Mouse (Mus musculus) neural tube, embryonic 11.5 days (tissue): ENCODE results near the gene Rab7b. TPM values are rescaled to one million over a fixed set of nuclear protein-coding genes. Genes with fewer than 3 reads are reported as not detected.

Experiments
- ATAC-seq: fragments of 200-750 bp; cut with Nextera tagmentation; 2 replicates; pipeline ENCODE4 v1.8.0; 2017; ENCODE audit warnings: moderate number of reproducible peaks, mild to moderate bottlenecking, moderate TSS enrichment, moderate library complexity; ENCODE audit not compliant: insufficient read depth, low FRiP score, low TSS enrichment
- DNase-seq: peaks from one replicate; pipeline ENCODE4 v3.0.0-alpha.2; 2015; ENCODE audit warnings: low spot score
- H3K27ac ChIP-seq: fragments of 300-500 bp; sonication (generic); 2 replicates; pipeline ENCODE4 v1.5.1; 2014; ENCODE audit warnings: low read depth, mild to moderate bottlenecking, low read length
- H3K27me3 ChIP-seq: fragments of 300-500 bp; sonication (generic); 2 replicates; pipeline ENCODE4 v1.6.1; 2014; ENCODE audit warnings: mild to moderate bottlenecking, low read length, mixed read lengths; ENCODE audit not compliant: control insufficient read depth, insufficient read depth
- H3K36me3 ChIP-seq: fragments of 300-500 bp; sonication (generic); 2 replicates; pipeline ENCODE4 v1.6.1; 2014; ENCODE audit warnings: mild to moderate bottlenecking, low read length, moderate library complexity, mixed read lengths; ENCODE audit not compliant: control insufficient read depth, insufficient read depth
- H3K4me1 ChIP-seq: fragments of 300-500 bp; sonication (generic); 2 replicates; pipeline ENCODE4 v1.6.1; 2014; ENCODE audit warnings: low read length, mixed read lengths; ENCODE audit not compliant: control insufficient read depth, insufficient read depth
- H3K4me2 ChIP-seq: fragments of 300-500 bp; sonication (generic); 2 replicates; pipeline ENCODE4 v1.6.1; 2014; ENCODE audit warnings: low read depth, mild to moderate bottlenecking, moderate library complexity
- H3K4me3 ChIP-seq: fragments of 300-500 bp; sonication (generic); 2 replicates; pipeline ENCODE4 v1.5.1; 2014; ENCODE audit warnings: low read depth, low read length
- H3K9ac ChIP-seq: fragments of 300-500 bp; sonication (generic); 2 replicates; pipeline ENCODE4 v1.6.1; 2014; ENCODE audit warnings: mild to moderate bottlenecking, low read length
- H3K9me3 ChIP-seq: fragments of 300-500 bp; sonication (generic); 2 replicates; pipeline ENCODE4 v1.6.1; 2016; ENCODE audit warnings: low read length; ENCODE audit not compliant: control insufficient read depth
- WGBS: fragments of 180-500 bp; shearing (Covaris S2); extraction: QIAGEN DNeasy Blood & Tissue Kit; methylation state at CpG from one replicate; pipeline ENCODE4 v1.1.7; 2014; 5-methylcytosine and 5-hydroxymethylcytosine counted together
- polyA plus RNA-seq: library from polyadenylated mRNA; unstranded; fragments of >200 nt; fragmentation: Nextera tagmentation; extraction: Ambion mirVana; gene quantifications from 2 replicates; pipeline ENCODE4 v1.2.1, GENCODE M21; 2014

Gene Rab7b
- polyA plus RNA-seq, 1 experiment from 2014 or later = 0.62 TPM

- ATAC-seq (no peak), DNase-seq (no peak)
- no peak overlapping the region for H3K27ac ChIP-seq
- H3K4me2 ChIP-seq = no peak overlapping the region
- no peak overlapping the region for H3K9ac ChIP-seq
- no peaks in the 10 kb centered on the region for H3K27me3 ChIP-seq
- no peaks in the 10 kb centered on the region for H3K4me1 ChIP-seq
- WGBS = 77% methylated on average over 1 of the region's 1 CpGs
- no peaks in the 10 kb centered on the region for H3K36me3 ChIP-seq
- H3K4me3 ChIP-seq = no peak overlapping the region
- no peaks in the 10 kb centered on the region for H3K9me3 ChIP-seq
Measured at GRCm38 (mm10) chr1:131738760-131739159, 50.3 kb downstream of the Rab7b start.

GRCm38 (mm10) chr1:131739481-131740160, 51.1 kb downstream of the Rab7b start:
- Histone ChIP-seq H3K27ac (no peak overlapping the region), H3K36me3 (no peaks in the 10 kb centered on the region), H3K27me3 (no peaks in the 10 kb centered on the region), H3K4me1 (no peaks in the 10 kb centered on the region), H3K4me3 (no peak overlapping the region), H3K4me2 (no peak overlapping the region), H3K9me3 (no peaks in the 10 kb centered on the region), H3K9ac (no peak overlapping the region)
- 91% methylated on average over 9 of the region's 9 CpGs for WGBS
- DNase-seq (no peak), ATAC-seq (no peak)

GRCm38 (mm10) chr1:131743868-131744464, 55.5 kb downstream of the Rab7b start, which contains the start of gene Slc26a9:
Gene Slc26a9, plus strand, starts transcription at chr1:131744022.
- Histone ChIP-seq H3K4me2 (no peak within 1 kb of the TSS), H3K27me3 (no peaks in the 10 kb centered on the region), H3K9me3 (no peaks in the 10 kb centered on the region), H3K9ac (no peak within 1 kb of the TSS), H3K4me3 (no peak within 1 kb of the TSS), H3K36me3 (no peaks in the 10 kb centered on the region), H3K4me1 (no peaks in the 10 kb centered on the region), H3K27ac (no peak within 1 kb of the TSS)
- ATAC-seq = no peak
- DNase-seq = no peak
- 75% methylated on average over 10 of the region's 10 CpGs for WGBS

GRCm38 (mm10) chr1:131745391-131745790, 56.9 kb downstream of the Rab7b start:
- H3K4me2 ChIP-seq = no peak overlapping the region
- no peaks in the 10 kb centered on the region for H3K36me3 ChIP-seq
- H3K27ac ChIP-seq = no peak overlapping the region
- H3K4me1 ChIP-seq = no peaks in the 10 kb centered on the region
- no peaks in the 10 kb centered on the region for H3K27me3 ChIP-seq
- H3K4me3 ChIP-seq = no peak overlapping the region
- no peak for DNase-seq
- ATAC-seq = no peak
- 68% methylated on average over 5 of the region's 5 CpGs for WGBS
- H3K9ac ChIP-seq = no peak overlapping the region
- no peaks in the 10 kb centered on the region for H3K9me3 ChIP-seq

- Histone ChIP-seq H3K4me1 (no peaks in the 10 kb centered on the region), H3K4me2 (no peak overlapping the region), H3K36me3 (no peaks in the 10 kb centered on the region), H3K9me3 (no peaks in the 10 kb centered on the region), H3K27ac (no peak overlapping the region), H3K4me3 (no peak overlapping the region), H3K9ac (no peak overlapping the region), H3K27me3 (no peaks in the 10 kb centered on the region)
- WGBS = 63% methylated on average over 2 of the region's 2 CpGs
- ATAC-seq (no peak), DNase-seq (no peak)
Measured at GRCm38 (mm10) chr1:131747761-131748160, 59.3 kb downstream of the Rab7b start.

- Histone ChIP-seq H3K4me3 (no peak overlapping the region), H3K4me1 (no peaks in the 10 kb centered on the region), H3K27ac (no peak overlapping the region), H3K9ac (no peak overlapping the region), H3K36me3 (no peaks in the 10 kb centered on the region), H3K4me2 (no peak overlapping the region), H3K27me3 (no peaks in the 10 kb centered on the region), H3K9me3 (no peaks in the 10 kb centered on the region)
- 86% methylated on average over 2 of the region's 2 CpGs for WGBS
- ATAC-seq (no peak), DNase-seq (no peak)
Measured at GRCm38 (mm10) chr1:131748636-131749035, 60.1 kb downstream of the Rab7b start.

GRCm38 (mm10) chr1:131749706-131750545, 61.4 kb downstream of the Rab7b start:
- Histone ChIP-seq H3K9me3 (no peaks in the 10 kb centered on the region), H3K27ac (no peak overlapping the region), H3K36me3 (no peaks in the 10 kb centered on the region), H3K9ac (no peak overlapping the region), H3K4me3 (no peak overlapping the region), H3K4me2 (no peak overlapping the region), H3K27me3 (no peaks in the 10 kb centered on the region), H3K4me1 (no peaks in the 10 kb centered on the region)
- ATAC-seq (no peak), DNase-seq (no peak)
- WGBS = 77% methylated on average over 15 of the region's 15 CpGs

- H3K4me3 ChIP-seq = no peak overlapping the region
- DNase-seq = no peak
- no peak overlapping the region for H3K4me2 ChIP-seq
- H3K36me3 ChIP-seq = no peaks in the 10 kb centered on the region
- no peaks in the 10 kb centered on the region for H3K4me1 ChIP-seq
- no peak overlapping the region for H3K27ac ChIP-seq
- H3K9ac ChIP-seq = no peak overlapping the region
- no peaks in the 10 kb centered on the region for H3K9me3 ChIP-seq
- H3K27me3 ChIP-seq = no peaks in the 10 kb centered on the region
- 82% methylated on average over 3 of the region's 3 CpGs for WGBS
- no peak for ATAC-seq
Measured at GRCm38 (mm10) chr1:131751181-131751890, 62.8 kb downstream of the Rab7b start.
